Mouse (Mus musculus) liver, embryonic 15.5 days (tissue): Measurements from ENCODE around the gene Jak3. TPM values are rescaled to one million over a fixed set of nuclear protein-coding genes. Genes with fewer than 3 reads are reported as not detected.

Experiments
- ATAC-seq: fragments of 200-750 bp; cut with Nextera tagmentation; 2 replicates; pipeline ENCODE4 v1.8.0; 2017; ENCODE audit warnings: moderate number of reproducible peaks, mild to moderate bottlenecking, moderate library complexity; ENCODE audit not compliant: insufficient read depth
- H3K27ac ChIP-seq: fragments of 300-500 bp; sonication (generic); replicated peaks from 2 replicates; pipeline ENCODE4 v1.5.1; 2015; ENCODE audit warnings: mild to moderate bottlenecking, inconsistent platforms
- H3K27me3 ChIP-seq: fragments of 300-500 bp; sonication (generic); 2 replicates; pipeline ENCODE4 v1.6.1; 2015; ENCODE audit warnings: mild to moderate bottlenecking, inconsistent platforms
- H3K36me3 ChIP-seq: fragments of 300-500 bp; sonication (generic); replicated peaks from 2 replicates; pipeline ENCODE4 v1.6.1; 2015; ENCODE audit warnings: moderate library complexity, mild to moderate bottlenecking, inconsistent platforms
- H3K4me1 ChIP-seq: fragments of 300-500 bp; sonication (generic); replicated peaks from 2 replicates; pipeline ENCODE4 v1.6.1; 2015; ENCODE audit warnings: inconsistent platforms
- H3K4me2 ChIP-seq: fragments of 300-500 bp; sonication (generic); 2 replicates; pipeline ENCODE4 v1.6.1; 2015; ENCODE audit warnings: moderate library complexity, mild to moderate bottlenecking, inconsistent platforms
- H3K4me3 ChIP-seq: fragments of 300-500 bp; sonication (generic); replicated peaks from 2 replicates; pipeline ENCODE4 v1.5.1; 2015; ENCODE audit warnings: mild to moderate bottlenecking, inconsistent platforms
- H3K9ac ChIP-seq: fragments of 300-500 bp; sonication (generic); 2 replicates; pipeline ENCODE4 v1.6.1; 2015; ENCODE audit warnings: moderate library complexity, mild to moderate bottlenecking, inconsistent platforms
- H3K9me3 ChIP-seq: fragments of 300-500 bp; sonication (generic); replicated peaks from 2 replicates; pipeline ENCODE4 v1.6.1; 2016; ENCODE audit warnings: inconsistent platforms
- WGBS: fragments of 180-500 bp; shearing (Covaris S2); methylation state at CpG from one replicate; pipeline ENCODE4 v1.1.7; 2015; ENCODE audit warnings: mixed read lengths; ENCODE audit not compliant: insufficient replicate concordance; 5-methylcytosine and 5-hydroxymethylcytosine counted together
- polyA plus RNA-seq: library from polyadenylated mRNA; unstranded; fragments of >200 nt; fragmentation: Nextera tagmentation; extraction: Ambion mirVana; gene quantifications from 2 replicates; pipeline ENCODE4 v1.2.1, GENCODE M21; 2015

Gene Jak3
- polyA plus RNA-seq, 1 experiment from 2014 or later = 6.4 TPM

DNA sequence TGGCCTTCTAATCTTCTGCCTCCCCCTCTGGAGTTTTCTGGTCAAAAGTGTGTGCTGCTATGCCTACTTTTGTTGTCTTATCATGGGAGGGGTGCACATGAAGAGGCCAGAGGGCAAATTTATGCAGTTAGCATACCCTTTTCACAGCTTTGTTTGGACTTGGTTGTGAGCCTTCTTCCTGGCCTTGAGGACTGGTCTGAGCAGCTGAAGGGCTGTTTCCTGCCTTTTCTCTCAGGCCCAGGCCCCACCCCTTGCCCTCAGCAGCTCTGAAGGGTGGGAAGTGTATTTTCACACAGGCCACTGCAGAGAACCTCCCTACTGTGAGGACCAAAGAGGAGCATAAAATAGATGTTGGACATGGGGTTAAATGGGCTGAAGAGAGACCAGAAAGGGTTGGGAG lies 1.5 kb downstream of the Jak3 start:
- peaks cover 26% of the 10 kb centered on the region for H3K4me1 ChIP-seq

DNA sequence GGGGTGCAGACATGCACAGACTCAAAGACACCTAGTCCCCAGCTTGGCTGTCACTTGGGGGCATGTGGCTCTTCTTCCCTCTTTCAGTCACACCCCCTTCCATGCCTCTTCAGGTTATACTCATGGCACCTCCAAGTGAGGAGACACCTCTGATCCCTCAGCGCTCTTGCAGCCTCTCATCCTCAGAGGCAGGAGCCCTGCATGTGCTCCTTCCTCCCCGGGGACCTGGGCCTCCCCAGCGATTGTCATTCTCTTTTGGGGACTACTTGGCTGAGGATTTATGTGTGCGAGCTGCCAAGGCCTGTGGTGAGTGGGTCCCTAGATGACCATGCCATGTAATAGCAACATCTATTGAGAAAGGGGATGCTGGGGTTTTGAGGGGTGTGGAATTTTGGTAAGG lies 2.1 kb downstream of the Jak3 start:
- Histone ChIP-seq H3K27ac (no peak overlapping the region), H3K4me1 (peaks cover 26% of the 10 kb centered on the region), H3K9ac (no peak overlapping the region), H3K4me3 (no peak overlapping the region), H3K4me2 (no peak overlapping the region), H3K9me3 (no peaks in the 10 kb centered on the region), H3K27me3 (peaks cover 33% of the 10 kb centered on the region), H3K36me3 (peaks cover 7% of the 10 kb centered on the region; the same call in 1 of the 2 replicates)
- ATAC-seq = no peak
- WGBS = 53% methylated on average over 4 of the region's 4 CpGs

More for the DNA sequence above, 1.5 kb downstream of the Jak3 start:
- Histone ChIP-seq H3K4me3 (no peak overlapping the region), H3K4me2 (peak overlapping the region; percentile 88), H3K9ac (no peak overlapping the region), H3K27ac (no peak overlapping the region), H3K9me3 (no peaks in the 10 kb centered on the region), H3K36me3 (peaks cover 7% of the 10 kb centered on the region; the same call in 1 of the 2 replicates), H3K27me3 (peaks cover 27% of the 10 kb centered on the region)
- no peak for ATAC-seq

DNA sequence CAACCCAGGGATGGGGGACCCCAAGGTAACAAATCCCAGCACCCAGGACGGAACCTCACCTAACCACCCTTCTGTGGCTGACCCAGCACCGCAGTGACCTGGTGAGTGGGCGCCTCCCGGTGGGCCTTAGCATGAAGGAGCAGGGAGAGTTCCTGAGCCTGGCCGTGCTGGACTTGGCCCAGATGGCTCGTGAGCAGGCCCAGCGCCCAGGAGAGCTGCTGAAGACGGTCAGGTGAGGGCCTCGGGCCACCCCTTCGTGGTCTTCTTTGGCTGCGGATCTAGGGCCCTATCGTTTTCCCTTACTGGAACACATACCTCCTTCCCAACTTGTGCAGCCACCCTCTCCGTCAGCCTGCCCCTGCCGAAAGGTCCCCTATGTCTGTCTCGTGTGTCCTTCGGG lies 3.0 kb downstream of the Jak3 start:
- Histone ChIP-seq H3K4me2 (peak overlapping the region; percentile 40), H3K9ac (no peak overlapping the region), H3K9me3 (no peaks in the 10 kb centered on the region), H3K36me3 (peaks cover 7% of the 10 kb centered on the region; the same call in 1 of the 2 replicates), H3K27me3 (peaks cover 42% of the 10 kb centered on the region), H3K4me1 (peaks cover 26% of the 10 kb centered on the region), H3K27ac (no peak overlapping the region), H3K4me3 (no peak overlapping the region)
- WGBS = 70% methylated on average over 16 of the region's 16 CpGs
- no peak for ATAC-seq

DNA sequence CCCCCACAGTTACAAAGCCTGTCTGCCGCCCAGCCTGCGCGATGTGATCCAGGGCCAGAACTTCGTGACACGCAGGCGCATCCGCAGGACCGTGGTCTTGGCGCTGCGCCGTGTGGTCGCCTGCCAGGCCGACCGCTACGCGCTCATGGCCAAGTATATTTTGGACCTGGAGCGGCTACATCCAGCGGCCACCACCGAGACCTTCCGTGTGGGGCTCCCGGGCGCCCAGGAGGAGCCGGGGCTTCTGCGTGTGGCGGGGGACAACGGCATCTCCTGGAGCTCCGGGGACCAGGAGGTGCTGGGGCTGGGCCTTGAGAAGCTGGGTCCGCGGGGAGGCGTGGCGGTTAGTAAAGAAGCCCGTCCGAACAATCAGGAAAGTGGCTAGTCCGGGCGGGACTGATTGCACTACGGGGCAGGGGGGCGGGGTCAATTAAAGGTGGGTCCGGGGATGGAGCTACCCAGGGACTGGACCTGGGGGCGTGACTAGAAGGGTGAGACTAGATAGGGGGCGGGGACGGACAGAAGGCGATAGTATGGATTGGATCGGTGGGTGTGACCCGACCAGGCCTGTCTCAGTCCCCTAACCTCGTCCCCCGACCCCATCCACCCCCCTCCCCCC lies 3.6 kb downstream of the Jak3 start:
- Histone ChIP-seq H3K4me2 (peak overlapping the region; percentile 40), H3K27ac (no peak overlapping the region), H3K4me1 (peaks cover 26% of the 10 kb centered on the region), H3K4me3 (peak overlapping the region; percentile 18), H3K27me3 (peaks cover 47% of the 10 kb centered on the region), H3K9ac (no peak overlapping the region), H3K36me3 (peaks cover 7% of the 10 kb centered on the region; the same call in 1 of the 2 replicates), H3K9me3 (no peaks in the 10 kb centered on the region)
- WGBS = 70% methylated on average over 46 of the region's 46 CpGs
- no peak for ATAC-seq

DNA sequence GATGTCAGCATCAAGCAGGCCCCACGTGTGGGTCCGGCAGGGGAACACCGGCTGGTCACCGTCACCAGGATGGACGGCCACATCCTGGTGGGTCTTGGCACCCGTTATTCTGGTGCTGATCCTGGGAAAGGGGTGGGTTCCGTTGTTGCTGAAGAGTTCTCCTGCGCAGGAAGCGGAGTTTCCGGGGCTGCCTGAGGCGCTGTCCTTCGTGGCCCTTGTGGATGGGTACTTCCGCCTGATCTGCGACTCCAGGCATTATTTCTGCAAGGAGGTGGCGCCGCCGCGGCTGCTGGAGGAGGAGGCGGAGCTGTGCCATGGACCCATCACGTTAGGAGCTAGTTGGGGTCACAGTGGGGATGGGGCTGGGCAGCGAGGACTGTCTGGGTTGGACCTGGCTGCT lies 4.4 kb downstream of the Jak3 start:
- Histone ChIP-seq H3K36me3 (peaks cover 7% of the 10 kb centered on the region; the same call in 1 of the 2 replicates), H3K27ac (no peak overlapping the region), H3K4me2 (no peak overlapping the region), H3K4me1 (peaks cover 25% of the 10 kb centered on the region), H3K9me3 (no peaks in the 10 kb centered on the region), H3K9ac (no peak overlapping the region), H3K4me3 (no peak overlapping the region), H3K27me3 (peaks cover 54% of the 10 kb centered on the region)
- 65% methylated on average over 21 of the region's 21 CpGs for WGBS
- no peak for ATAC-seq

DNA sequence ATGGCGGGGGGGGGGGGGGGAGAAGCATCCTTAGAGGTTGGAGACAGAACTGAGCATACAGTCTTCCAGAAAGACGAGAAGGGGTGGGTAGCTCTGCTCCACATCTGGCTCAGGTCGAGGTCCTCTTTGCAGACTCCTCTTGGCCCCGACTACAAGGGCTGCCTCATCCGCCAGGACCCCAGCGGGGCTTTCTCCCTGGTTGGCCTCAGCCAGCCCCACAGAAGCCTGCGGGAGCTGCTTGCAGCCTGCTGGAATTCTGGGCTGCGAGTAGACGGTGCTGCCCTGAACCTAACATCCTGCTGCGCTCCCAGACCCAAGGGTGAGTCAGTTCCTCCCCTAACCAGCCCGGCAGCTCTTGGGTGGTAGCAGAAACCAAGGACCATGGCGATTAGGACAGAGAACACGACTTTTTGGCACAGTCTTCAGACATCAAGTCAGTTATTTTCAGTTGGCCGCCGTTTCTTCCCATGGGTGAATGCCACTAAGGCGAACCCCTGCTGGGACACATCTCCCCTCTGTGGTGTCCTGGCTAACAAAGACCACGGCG lies 5.3 kb downstream of the Jak3 start:
- Histone ChIP-seq H3K4me2 (no peak overlapping the region), H3K4me1 (peaks cover 18% of the 10 kb centered on the region), H3K4me3 (no peak overlapping the region), H3K27me3 (peaks cover 64% of the 10 kb centered on the region), H3K9me3 (no peaks in the 10 kb centered on the region), H3K9ac (no peak overlapping the region), H3K27ac (no peak overlapping the region), H3K36me3 (peaks cover 7% of the 10 kb centered on the region; the same call in 1 of the 2 replicates)
- 61% methylated on average over 18 of the region's 18 CpGs for WGBS
- ATAC-seq = no peak

DNA sequence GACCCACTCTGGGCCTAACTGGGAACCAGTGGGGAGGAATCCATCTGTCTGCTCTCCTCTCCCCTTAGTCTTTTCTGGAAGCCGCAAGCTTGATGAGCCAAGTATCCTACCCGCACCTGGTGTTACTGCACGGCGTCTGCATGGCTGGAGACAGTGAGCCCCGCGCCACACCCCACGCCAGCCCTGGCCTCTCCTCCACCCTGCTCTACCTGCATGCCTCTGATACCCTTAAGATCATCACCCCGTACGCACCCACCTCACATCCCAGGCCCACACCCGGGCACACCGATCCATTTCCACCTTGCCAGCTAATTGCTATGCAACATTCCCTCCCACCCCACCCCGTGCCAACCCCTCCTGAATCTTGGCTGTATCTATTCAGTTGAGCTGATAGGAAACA lies 6.7 kb downstream of the Jak3 start:
- ATAC-seq = no peak
- Histone ChIP-seq H3K36me3 (peaks cover 7% of the 10 kb centered on the region; the same call in 1 of the 2 replicates), H3K27me3 (peaks cover 78% of the 10 kb centered on the region), H3K27ac (no peak overlapping the region), H3K4me2 (no peak overlapping the region), H3K9me3 (no peaks in the 10 kb centered on the region), H3K4me1 (peaks cover 6% of the 10 kb centered on the region), H3K9ac (no peak overlapping the region), H3K4me3 (no peak overlapping the region)
- WGBS = 70% methylated on average over 12 of the region's 12 CpGs

DNA sequence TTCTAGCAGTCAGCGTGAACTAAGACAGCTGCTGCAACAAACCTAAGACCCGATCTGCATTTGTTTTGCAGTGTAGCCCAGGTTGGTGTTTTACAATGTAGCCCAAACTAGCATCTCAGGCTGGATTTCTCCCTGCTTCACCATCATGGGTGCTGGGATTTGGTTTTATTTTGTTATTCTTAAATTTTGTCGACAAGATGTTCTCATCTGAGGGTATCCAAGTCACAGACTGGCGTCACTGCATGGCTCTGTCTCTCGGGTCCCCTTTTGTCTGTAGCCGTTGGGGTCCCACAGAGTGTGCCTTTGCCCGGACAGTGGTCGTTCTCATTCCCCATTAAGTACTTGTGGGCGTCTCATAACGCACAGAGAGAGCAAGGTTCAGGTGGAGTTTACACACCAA lies 8.6 kb downstream of the Jak3 start:
- ATAC-seq = no peak
- 68% methylated on average over 10 of the region's 10 CpGs for WGBS
- H3K9ac ChIP-seq = no peak overlapping the region
- no peaks in the 10 kb centered on the region for H3K36me3 ChIP-seq
- no peaks in the 10 kb centered on the region for H3K9me3 ChIP-seq
- H3K4me2 ChIP-seq = no peak overlapping the region
- H3K27ac ChIP-seq = no peak overlapping the region
- H3K27me3 ChIP-seq = peaks cover 93% of the 10 kb centered on the region
- H3K4me1 ChIP-seq = 0 out of 2 replicates have a peak, but pooled peaks cover 4% of the 10 kb centered on the region
- no peak overlapping the region for H3K4me3 ChIP-seq

DNA sequence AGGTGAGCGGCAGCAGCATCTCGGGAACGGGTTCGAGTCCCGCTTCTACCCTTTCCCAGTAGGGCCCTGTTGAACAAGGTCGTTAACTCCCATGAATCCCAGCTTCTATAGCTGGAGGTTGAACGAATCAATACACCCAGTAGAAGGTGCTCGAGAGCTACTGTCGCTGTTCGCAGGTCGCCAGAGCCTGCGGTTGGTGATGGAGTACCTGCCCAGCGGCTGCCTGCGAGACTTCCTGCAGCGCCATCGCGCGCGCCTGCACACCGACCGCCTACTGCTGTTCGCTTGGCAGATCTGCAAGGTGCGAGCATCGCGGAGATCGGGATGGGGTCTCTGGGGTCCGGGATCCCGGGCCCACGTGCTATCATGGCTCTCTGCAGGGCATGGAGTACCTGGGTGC lies 9.5 kb downstream of the Jak3 start:
- no peaks in the 10 kb centered on the region for H3K9me3 ChIP-seq
- 64% methylated on average over 29 of the region's 29 CpGs for WGBS
- H3K36me3 ChIP-seq = no peaks in the 10 kb centered on the region
- no peak overlapping the region for H3K4me3 ChIP-seq
- no peak overlapping the region for H3K9ac ChIP-seq
- H3K27me3 ChIP-seq = peaks cover 95% of the 10 kb centered on the region
- ATAC-seq = no peak
- H3K4me1 ChIP-seq = 0 out of 2 replicates have a peak, but pooled peaks cover 4% of the 10 kb centered on the region
- no peak overlapping the region for H3K4me2 ChIP-seq
- H3K27ac ChIP-seq = no peak overlapping the region

DNA sequence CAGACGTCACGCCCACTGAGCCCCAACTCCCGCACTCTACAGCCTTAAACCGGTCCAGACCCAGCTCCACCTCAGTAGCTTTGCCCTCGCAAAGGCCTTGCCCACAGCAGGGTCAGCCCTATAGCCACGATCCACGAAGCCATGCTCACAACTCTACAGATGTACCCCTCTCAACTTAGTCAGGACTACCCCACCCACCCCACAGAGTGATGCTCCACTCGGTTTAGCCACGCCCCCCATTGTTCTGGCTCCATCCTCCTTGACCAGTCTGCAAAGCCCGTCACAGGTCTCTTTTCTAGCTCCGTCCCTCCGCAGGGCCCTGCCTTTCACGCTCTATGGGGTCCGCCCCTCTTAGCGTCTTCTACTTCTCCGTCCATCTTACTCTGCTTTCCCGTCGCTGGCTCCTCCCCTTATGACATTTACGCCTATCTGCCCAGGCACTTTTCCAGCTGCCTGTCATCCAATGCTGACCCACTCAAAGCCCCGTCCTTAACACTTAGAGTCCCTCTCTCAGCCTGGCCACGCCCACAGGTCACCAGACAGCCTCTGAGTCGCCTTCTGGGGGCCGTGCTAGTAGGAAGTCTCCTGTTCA lies 10.1 kb downstream of the Jak3 start:
- no peak overlapping the region for H3K27ac ChIP-seq
- H3K9ac ChIP-seq = no peak overlapping the region
- no peak overlapping the region for H3K4me2 ChIP-seq
- WGBS = 45% methylated on average over 23 of the region's 23 CpGs
- peak; percentile 17; the same call in 1 of the 2 replicates for ATAC-seq
- H3K9me3 ChIP-seq = no peaks in the 10 kb centered on the region
- peaks cover 96% of the 10 kb centered on the region for H3K27me3 ChIP-seq
- no peak overlapping the region for H3K4me3 ChIP-seq
- H3K4me1 ChIP-seq = 0 out of 2 replicates have a peak, but pooled peaks cover 4% of the 10 kb centered on the region
- H3K36me3 ChIP-seq = no peaks in the 10 kb centered on the region

DNA sequence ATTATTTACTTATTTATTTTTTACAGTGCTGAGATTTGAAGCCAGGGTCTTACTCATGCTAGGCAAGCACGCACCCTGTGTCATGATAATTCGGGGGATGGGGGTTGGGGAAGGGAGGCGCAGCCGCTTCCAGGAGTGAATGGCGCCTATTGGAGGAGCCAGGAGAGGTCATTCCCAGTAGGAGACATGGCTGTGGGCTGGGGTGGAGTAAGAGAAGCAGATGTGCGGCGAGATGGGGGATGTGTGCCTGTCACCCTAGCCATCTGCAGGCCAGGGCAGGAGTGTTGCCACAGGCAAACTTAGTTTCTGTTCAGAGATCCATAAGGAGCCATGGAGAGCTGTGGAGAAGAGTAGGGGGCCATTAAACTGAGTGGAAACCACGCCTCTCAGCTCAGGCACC lies 11.5 kb downstream of the Jak3 start:
- Histone ChIP-seq H3K9me3 (no peaks in the 10 kb centered on the region), H3K9ac (no peak overlapping the region), H3K27ac (no peak overlapping the region), H3K36me3 (no peaks in the 10 kb centered on the region), H3K4me2 (no peak overlapping the region), H3K4me3 (no peak overlapping the region), H3K4me1 (0 out of 2 replicates have a peak, but pooled peaks cover 4% of the 10 kb centered on the region), H3K27me3 (peaks cover 99% of the 10 kb centered on the region)
- WGBS = 41% methylated on average over 8 of the region's 8 CpGs
- ATAC-seq = no peak
